Mouse (Mus musculus) olfactory bulb, adult 2 months (tissue): Measurements from ENCODE around the gene Mafg. TPM values are rescaled to one million over a fixed set of nuclear protein-coding genes. Genes with fewer than 3 reads are reported as not detected.

Experiments
- H3K27ac ChIP-seq: fragments of 200-500 bp; 2 replicates; pipeline ENCODE4 v1.5.1; 2012; ENCODE audit warnings: low read depth, low read length; ENCODE audit not compliant: insufficient read depth
- H3K4me1 ChIP-seq: fragments of 200-500 bp; 2 replicates; pipeline ENCODE4 v1.6.1; 2012; ENCODE audit warnings: low read length; ENCODE audit not compliant: control insufficient read depth, insufficient read depth
- H3K4me3 ChIP-seq: fragments of 200-500 bp; 2 replicates; pipeline ENCODE4 v1.5.1; 2012; ENCODE audit warnings: mild to moderate bottlenecking, low read depth, low read length, moderate library complexity; ENCODE audit not compliant: insufficient read depth
- CTCF ChIP-seq: fragments of 200-500 bp; IDR thresholded peaks from 2 replicates; pipeline ENCODE4 v1.5.1; 2012; ENCODE audit warnings: low read depth, mild to moderate bottlenecking, low read length, moderate library complexity; ENCODE audit not compliant: insufficient read depth
- POLR2A ChIP-seq: fragments of 200-500 bp; IDR thresholded peaks from 2 replicates; pipeline ENCODE4 v1.6.1; 2012; ENCODE audit warnings: mild to moderate bottlenecking, low read depth, low read length, moderate library complexity; ENCODE audit not compliant: insufficient read depth
- WGBS: fragments of 180-500 bp; shearing (Covaris S2); methylation state at CpG from one replicate; pipeline ENCODE4 v1.1.7; 2018; 5-methylcytosine and 5-hydroxymethylcytosine counted together
- polyA plus RNA-seq: library from polyadenylated mRNA; stranded (reverse); fragments of >200 nt; gene quantifications from 2 replicates; pipeline ENCODE4 v1.2.4, GENCODE M21; 2012; ENCODE audit warnings: low replicate concordance; ENCODE audit not compliant: missing spikeins, insufficient read depth, insufficient read length

Mafg gene
- polyA plus RNA-seq, 1 experiment: not detected

DNA sequence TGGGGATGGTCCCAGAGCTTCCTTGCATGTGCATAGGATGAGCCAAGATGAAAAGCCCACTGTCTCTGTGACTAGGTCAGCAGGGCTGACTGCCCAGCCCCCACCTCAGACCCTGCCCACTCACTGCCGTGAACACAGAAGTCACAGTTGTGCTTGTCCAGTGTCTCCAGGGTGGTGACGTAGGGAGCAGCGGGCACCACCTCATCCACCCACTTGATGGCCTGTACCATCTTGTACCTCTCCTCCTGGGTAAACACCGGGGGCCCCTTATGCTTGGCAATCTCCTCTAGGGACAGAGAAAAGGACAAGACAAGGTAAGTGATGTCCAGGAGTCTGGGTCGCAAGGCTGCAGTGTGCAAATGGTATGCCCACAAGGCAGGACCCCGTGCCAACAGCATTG, 18.2 kb downstream of the Mafg start:
- TF ChIP-seq CTCF (no peak), POLR2A (no peak)
- Histone ChIP-seq H3K27ac (no peak overlapping the region), H3K4me1 (peaks cover 19% of the 10 kb centered on the region), H3K4me3 (no peak overlapping the region)
- 84% methylated on average over 6 of the region's 6 CpGs for WGBS

DNA sequence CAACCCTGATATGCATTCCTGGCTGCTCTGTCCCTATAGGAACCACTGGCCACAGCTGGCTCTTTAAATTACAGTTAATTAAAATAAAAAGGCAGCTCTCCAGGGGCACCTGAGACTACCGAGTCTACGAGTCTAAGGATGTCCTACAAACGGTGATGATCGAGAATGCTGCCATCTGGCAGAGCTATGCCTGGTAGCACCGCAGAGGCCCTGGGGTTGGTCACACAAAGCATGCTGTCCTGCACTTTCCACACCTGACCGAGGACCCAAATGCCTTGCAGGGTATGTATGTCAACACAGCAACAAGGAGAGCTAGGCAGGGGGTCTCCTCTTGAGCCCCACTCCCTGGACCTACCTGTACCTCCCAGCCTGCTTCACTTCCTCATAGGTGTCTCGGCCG, 19.4 kb downstream of the Mafg start:
- 79% methylated on average over 8 of the region's 8 CpGs for WGBS
- H3K4me3 ChIP-seq: no peak overlapping the region
- TF ChIP-seq CTCF (no peak), POLR2A (no peak)
- H3K4me1 ChIP-seq: peaks cover 26% of the 10 kb centered on the region
- no peak overlapping the region for H3K27ac ChIP-seq

DNA sequence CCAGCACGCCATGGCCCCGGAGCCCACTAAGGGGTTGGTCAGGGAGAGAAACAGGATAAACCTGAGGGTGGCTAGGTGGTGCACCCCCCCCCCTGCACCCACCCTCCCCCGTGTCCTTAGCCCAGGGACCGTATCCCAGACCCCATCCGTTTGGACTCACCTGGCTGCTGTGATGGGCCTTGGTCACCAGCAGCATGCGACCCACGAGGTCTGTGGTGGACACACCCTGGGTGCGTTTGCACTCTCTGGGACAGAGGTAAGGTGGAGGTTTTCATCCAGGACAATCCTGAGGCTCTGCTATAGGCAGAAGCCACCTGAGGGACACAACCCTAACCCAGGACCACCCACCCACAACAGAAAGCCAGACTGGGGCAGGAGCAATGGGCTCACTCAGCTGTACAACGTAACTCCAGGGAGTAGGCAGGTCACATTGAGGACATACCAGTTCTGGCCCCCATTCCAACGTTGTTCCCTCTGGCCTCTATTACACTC, 19.9 kb downstream of the Mafg start:
- Histone ChIP-seq H3K27ac (no peak overlapping the region), H3K4me3 (no peak overlapping the region), H3K4me1 (peaks cover 30% of the 10 kb centered on the region)
- TF ChIP-seq POLR2A (no peak), CTCF (no peak)
- 83% methylated on average over 10 of the region's 10 CpGs for WGBS

DNA sequence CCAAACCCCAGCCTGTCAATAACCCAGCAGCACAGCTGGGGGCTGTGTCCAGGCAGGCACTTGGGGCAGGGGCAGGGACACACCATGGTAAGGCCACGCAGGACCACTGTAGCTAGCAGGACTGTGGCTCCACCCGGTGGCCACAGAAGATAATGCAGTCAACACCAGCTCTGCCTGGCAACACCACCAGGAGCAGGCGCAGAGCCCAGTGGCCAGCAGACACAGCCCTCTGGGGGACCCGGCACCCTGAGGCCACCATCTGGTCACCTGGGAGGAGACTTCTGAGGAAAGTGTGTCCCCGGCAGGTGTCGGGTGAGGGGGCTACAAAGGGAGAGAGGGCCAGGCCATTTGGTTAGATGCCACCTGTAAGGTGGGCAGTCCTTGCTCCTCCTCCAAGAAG, 20.6 kb downstream of the Mafg start:
- TF ChIP-seq POLR2A (no peak), CTCF (peak; percentile 45)
- no peak overlapping the region for H3K27ac ChIP-seq
- H3K4me3 ChIP-seq: no peak overlapping the region
- 33% methylated on average over 6 of the region's 6 CpGs for WGBS
- H3K4me1 ChIP-seq: peaks cover 33% of the 10 kb centered on the region

DNA sequence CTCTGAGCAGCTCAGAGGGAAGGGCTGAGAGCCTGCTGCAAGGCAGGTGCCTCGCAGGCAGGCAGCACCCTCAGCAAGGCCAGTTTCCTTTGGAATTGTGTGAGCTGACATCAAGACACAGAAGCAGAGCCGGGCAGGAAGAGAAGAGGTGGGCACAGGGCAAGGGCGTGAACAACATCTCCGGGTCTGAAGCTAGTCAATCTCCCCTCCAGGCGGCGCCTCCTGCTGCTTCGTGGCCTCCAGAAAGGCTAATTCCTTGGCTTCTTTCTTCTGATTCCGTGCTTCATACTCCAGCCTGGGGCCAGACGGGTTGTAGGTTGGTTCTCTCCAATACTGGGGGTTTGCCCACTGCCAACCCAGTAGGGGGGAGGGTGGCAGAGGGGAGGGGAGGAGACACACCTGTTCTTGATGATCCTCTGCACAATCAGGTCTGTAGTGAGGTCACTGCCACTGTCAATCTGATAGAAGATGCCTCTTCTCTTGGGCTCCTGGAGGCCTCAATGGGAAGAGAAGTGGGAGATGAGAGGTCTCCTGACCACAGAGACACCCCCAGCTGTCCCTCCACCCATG, 22.8 kb downstream of the Mafg start:
- H3K4me1 ChIP-seq: peaks cover 22% of the 10 kb centered on the region
- TF ChIP-seq CTCF (no peak), POLR2A (no peak)
- no peak overlapping the region for H3K27ac ChIP-seq
- 71% methylated on average over 9 of the region's 9 CpGs for WGBS
- H3K4me3 ChIP-seq: no peak overlapping the region

DNA sequence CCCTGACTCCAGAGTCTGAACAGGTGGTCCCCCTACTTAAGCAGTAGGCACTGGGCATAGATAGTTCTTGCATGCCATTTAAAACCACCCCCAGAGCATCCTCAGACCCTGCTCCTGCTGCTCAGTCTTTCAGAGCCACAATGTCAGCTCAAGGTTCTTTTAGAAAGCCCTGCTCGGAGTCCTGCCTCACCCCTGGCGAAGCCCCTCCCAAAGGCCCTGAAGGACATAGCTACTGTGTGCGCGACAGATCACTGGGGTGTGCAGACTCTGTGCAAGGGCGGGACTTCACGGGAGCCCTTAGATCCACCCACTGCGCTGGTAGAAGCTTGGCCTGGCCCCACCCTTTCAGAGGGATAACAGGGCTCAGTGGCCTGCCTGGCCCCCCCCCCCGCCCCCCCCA, 24.1 kb downstream of the Mafg start:
- Histone ChIP-seq H3K4me3 (no peak overlapping the region), H3K4me1 (peaks cover 18% of the 10 kb centered on the region), H3K27ac (no peak overlapping the region)
- WGBS: 35% methylated on average over 8 of the region's 8 CpGs
- TF ChIP-seq POLR2A (no peak), CTCF (no peak)

DNA sequence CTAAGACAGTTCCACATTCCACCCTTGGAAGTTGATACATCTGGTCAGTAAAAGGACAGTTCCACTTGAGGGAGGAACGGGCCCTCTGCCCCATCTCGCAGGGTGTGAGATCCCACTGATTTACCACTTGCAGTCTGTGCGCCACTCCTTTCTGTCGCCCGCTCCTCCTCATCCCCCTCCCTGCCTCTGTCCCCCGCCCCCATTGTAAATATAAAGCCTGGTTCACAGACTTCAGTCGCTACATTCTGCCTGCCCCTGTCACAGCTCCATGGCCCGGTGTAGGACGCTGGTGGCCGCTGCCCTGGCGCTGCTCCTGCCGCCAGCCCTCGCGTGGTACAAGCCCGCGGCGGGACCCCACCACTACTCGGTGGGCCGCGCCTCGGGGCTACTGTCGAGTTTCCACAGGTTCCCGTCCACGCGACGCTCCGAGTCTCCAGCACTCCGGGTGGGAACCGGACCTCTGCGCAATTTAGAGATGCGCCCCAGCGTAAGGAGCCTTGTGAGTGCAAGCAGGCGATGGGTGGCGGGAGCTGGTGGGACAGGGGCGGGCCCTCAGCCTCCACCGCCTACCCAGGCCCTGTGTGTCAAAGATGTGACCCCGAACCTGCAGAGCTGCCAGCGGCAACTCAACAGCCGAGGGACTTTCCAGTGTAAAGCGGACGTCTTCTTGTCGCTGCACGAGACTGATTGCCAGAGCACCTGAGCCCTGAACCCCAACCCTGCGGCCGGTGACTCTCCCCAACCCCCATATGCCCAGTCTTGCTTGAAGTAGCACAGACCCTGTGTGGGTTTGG, 25.0 kb downstream of the Mafg start, which contains the start of gene Npb:
TSS of gene Npb (plus strand) at position 237 of the 794 bp plus-strand sequence.
- peaks cover 18% of the 10 kb centered on the region for H3K4me1 ChIP-seq
- H3K27ac ChIP-seq: no peak within 1 kb of the TSS
- no peak for TF ChIP-seq POLR2A
- TF ChIP-seq CTCF: no peak
- H3K4me3 ChIP-seq: no peak within 1 kb of the TSS
- WGBS: 14% methylated on average over 45 of the region's 45 CpGs

DNA sequence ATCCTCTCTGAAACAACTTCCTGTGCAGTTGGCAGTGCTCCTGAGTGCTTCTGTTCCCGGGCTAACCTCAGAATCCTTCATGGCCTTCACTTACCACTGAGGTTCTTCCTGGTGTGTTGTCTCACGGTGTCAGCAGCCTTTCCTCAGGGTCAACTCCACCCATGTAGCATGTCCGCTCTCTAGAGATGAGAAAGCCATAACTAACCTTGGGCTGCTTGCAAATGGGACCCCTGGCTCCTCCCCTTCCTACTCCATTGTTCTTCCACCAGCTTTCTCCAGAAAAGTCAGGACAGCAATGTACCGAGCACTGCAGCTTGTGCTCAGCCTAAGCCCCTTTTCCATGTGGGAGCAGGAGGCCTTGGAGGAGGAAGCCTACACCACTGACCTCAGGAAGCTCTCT, 26.6 kb downstream of the Mafg start:
- Histone ChIP-seq H3K27ac (no peak overlapping the region), H3K4me1 (peaks cover 18% of the 10 kb centered on the region), H3K4me3 (no peak overlapping the region)
- WGBS: 77% methylated on average over 4 of the region's 4 CpGs
- TF ChIP-seq CTCF: no peak
- TF ChIP-seq POLR2A: no peak

DNA sequence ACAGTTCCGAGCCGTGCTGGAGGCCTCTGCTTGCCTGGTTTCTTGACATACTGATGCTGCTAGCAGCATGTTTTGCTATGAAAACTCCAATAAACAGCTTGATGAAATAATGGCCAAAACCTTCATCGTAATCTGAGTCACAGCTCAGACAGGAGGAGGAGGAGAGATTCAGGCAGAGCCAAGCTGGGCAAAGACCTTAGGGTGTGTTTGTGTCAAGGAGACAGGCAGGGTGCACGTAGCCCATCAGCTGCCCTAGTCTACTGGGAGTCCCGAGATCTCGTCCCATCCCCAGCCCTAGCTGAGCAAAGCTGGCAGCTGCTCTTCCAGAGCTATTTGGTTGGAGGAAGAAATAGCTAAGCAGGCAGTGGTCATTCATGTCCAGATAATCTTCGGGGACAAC, 27.7 kb downstream of the Mafg start:
- no peak overlapping the region for H3K27ac ChIP-seq
- H3K4me1 ChIP-seq: peaks cover 18% of the 10 kb centered on the region
- no peak for TF ChIP-seq CTCF
- no peak for TF ChIP-seq POLR2A
- no peak overlapping the region for H3K4me3 ChIP-seq
- 74% methylated on average over 7 of the region's 7 CpGs for WGBS

DNA sequence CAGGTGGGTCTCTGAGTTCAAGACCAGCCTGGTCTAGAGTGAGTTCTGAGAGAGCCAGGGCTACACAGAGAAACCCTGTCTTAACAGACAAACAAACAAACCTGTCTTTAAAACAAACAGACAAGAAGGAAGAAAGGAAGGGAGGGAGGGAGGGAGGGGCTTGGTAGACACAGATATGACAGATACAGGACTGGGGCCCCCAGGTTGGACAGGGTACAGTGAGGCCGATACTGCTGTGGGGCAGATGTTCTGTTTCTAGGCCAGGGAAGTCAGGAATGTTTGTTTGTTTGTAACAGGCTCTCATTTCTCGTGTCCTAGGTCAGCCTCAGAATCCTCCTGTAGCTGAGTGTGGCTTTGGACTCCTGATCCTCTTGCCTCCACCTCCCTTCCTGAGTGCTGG, 29.9 kb downstream of the Mafg start:
- Histone ChIP-seq H3K27ac (no peak overlapping the region), H3K4me1 (peaks cover 15% of the 10 kb centered on the region), H3K4me3 (no peak overlapping the region)
- no peak for TF ChIP-seq POLR2A
- no peak for TF ChIP-seq CTCF
- WGBS: 84% methylated on average over 2 of the region's 2 CpGs
